Mouse (Mus musculus) liver, embryonic 12.5 days (tissue): ENCODE data around the gene Thsd7b. TPM values are rescaled to one million over a fixed set of nuclear protein-coding genes. Genes with fewer than 3 reads are reported as not detected.

Experiments
- ATAC-seq: fragments of 200-750 bp; cut with Nextera tagmentation; 2 replicates; pipeline ENCODE4 v1.8.0; 2017; ENCODE audit warnings: moderate number of reproducible peaks, mild to moderate bottlenecking, moderate library complexity
- H3K27ac ChIP-seq: fragments of 300-500 bp; sonication (generic); 2 replicates; pipeline ENCODE4 v1.5.1; 2016; ENCODE audit warnings: mild to moderate bottlenecking
- H3K27me3 ChIP-seq: fragments of 300-500 bp; sonication (generic); replicated peaks from 2 replicates; pipeline ENCODE4 v1.6.1; 2016; ENCODE audit warnings: mild to moderate bottlenecking, moderate library complexity
- H3K36me3 ChIP-seq: fragments of 300-500 bp; sonication (generic); 2 replicates; pipeline ENCODE4 v1.6.1; 2016; ENCODE audit warnings: mild to moderate bottlenecking, moderate library complexity
- H3K4me1 ChIP-seq: fragments of 300-500 bp; sonication (generic); 2 replicates; pipeline ENCODE4 v1.6.1; 2016
- H3K4me2 ChIP-seq: fragments of 300-500 bp; sonication (generic); 2 replicates; pipeline ENCODE4 v1.6.1; 2016; ENCODE audit warnings: mild to moderate bottlenecking, moderate library complexity
- H3K4me3 ChIP-seq: fragments of 300-500 bp; sonication (generic); 2 replicates; pipeline ENCODE4 v1.5.1; 2016; ENCODE audit warnings: mild to moderate bottlenecking, moderate library complexity
- H3K9ac ChIP-seq: fragments of 300-500 bp; sonication (generic); 2 replicates; pipeline ENCODE4 v1.6.1; 2016; ENCODE audit warnings: mild to moderate bottlenecking, moderate library complexity
- H3K9me3 ChIP-seq: fragments of 300-500 bp; sonication (generic); replicated peaks from 2 replicates; pipeline ENCODE4 v1.6.1; 2016; ENCODE audit warnings: mild to moderate bottlenecking, moderate library complexity
- WGBS: fragments of 180-500 bp; shearing (Covaris S2); methylation state at CpG from one replicate; pipeline ENCODE4 v1.1.7; 2016; ENCODE audit not compliant: insufficient replicate concordance; 5-methylcytosine and 5-hydroxymethylcytosine counted together
- polyA plus RNA-seq: library from polyadenylated mRNA; unstranded; fragments of >200 nt; fragmentation: Nextera tagmentation; extraction: Ambion mirVana; gene quantifications from 2 replicates; pipeline ENCODE4 v1.2.1, GENCODE M21; 2016

The Thsd7b gene
- polyA plus RNA-seq, 1 experiment from 2014 or later, result 0.26 TPM

GRCm38 (mm10) chr1:130066193-130066959 is 793.3 kb downstream of the Thsd7b start:
- no peak overlapping the region for H3K4me2 ChIP-seq
- no peak for ATAC-seq
- H3K36me3 ChIP-seq, result no peaks in the 10 kb centered on the region
- no peak overlapping the region for H3K9ac ChIP-seq
- H3K4me1 ChIP-seq, result peaks cover 8% of the 10 kb centered on the region; the same call in 1 of the 2 replicates
- no peak overlapping the region for H3K4me3 ChIP-seq
- no peak overlapping the region for H3K27ac ChIP-seq
- 57% methylated on average over 3 of the region's 3 CpGs for WGBS
- H3K27me3 ChIP-seq, result no peaks in the 10 kb centered on the region
- no peaks in the 10 kb centered on the region for H3K9me3 ChIP-seq

- H3K4me2 ChIP-seq, result no peak overlapping the region
- H3K27ac ChIP-seq, result no peak overlapping the region
- 40% methylated on average over 2 of the region's 2 CpGs for WGBS
- no peaks in the 10 kb centered on the region for H3K36me3 ChIP-seq
- H3K9ac ChIP-seq, result no peak overlapping the region
- no peaks in the 10 kb centered on the region for H3K9me3 ChIP-seq
- no peaks in the 10 kb centered on the region for H3K4me1 ChIP-seq
- no peak for ATAC-seq
- no peaks in the 10 kb centered on the region for H3K27me3 ChIP-seq
- H3K4me3 ChIP-seq, result no peak overlapping the region
Measured at GRCm38 (mm10) chr1:130083788-130084187, 810.7 kb downstream of the Thsd7b start.

DNA sequence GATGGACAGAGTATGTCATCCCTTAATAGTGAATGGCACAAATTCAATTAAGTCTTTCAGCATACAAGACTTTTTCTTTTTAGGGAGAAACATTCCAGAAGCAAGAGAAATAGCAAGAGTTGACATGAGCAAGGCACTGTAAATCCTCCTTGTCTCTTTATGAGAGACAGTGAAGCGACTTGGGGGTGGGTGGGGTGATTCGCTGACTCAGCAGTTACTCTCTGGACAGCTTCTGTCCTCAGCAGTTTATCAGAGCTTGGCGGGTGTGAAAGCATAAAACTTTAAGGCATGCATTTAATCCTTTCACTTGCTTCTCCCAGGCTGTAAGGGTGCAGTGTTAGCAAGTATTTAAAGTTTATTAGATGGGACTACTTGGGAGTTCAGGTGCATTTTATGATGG is 812.1 kb downstream of the Thsd7b start:
- ATAC-seq, result no peak
- Histone ChIP-seq H3K4me1 (no peaks in the 10 kb centered on the region), H3K4me3 (no peak overlapping the region), H3K27me3 (no peaks in the 10 kb centered on the region), H3K9ac (no peak overlapping the region), H3K27ac (no peak overlapping the region), H3K36me3 (no peaks in the 10 kb centered on the region), H3K9me3 (no peaks in the 10 kb centered on the region), H3K4me2 (no peak overlapping the region)
- 49% methylated on average over 3 of the region's 3 CpGs for WGBS

GRCm38 (mm10) chr1:130085910-130086309 is 812.8 kb downstream of the Thsd7b start:
- no peaks in the 10 kb centered on the region for H3K9me3 ChIP-seq
- no peak overlapping the region for H3K27ac ChIP-seq
- ATAC-seq, result no peak
- no peak overlapping the region for H3K9ac ChIP-seq
- no peaks in the 10 kb centered on the region for H3K36me3 ChIP-seq
- no peaks in the 10 kb centered on the region for H3K27me3 ChIP-seq
- no peak overlapping the region for H3K4me2 ChIP-seq
- H3K4me3 ChIP-seq, result no peak overlapping the region
- WGBS, result 77% methylated on average over 2 of the region's 2 CpGs
- no peaks in the 10 kb centered on the region for H3K4me1 ChIP-seq

DNA sequence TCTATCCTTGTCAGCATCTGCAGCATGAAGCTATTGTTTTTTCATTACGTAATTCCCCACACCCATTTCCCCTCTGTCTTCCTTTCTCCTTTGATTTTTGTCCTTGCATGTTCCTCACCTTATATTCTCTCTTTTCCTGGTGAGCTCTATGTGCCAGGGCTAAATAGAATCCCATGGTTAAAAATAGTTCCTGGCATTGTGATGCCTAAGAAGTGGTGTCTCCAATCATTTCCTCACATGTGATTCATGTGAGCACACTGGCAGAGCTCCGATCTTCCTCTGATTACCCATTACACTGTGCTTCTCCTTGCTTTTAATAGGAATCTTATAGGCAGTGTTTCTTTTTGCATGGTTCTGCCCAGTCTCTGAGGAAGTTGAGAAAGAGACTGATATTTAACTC is 826.1 kb downstream of the Thsd7b start:
- no peaks in the 10 kb centered on the region for H3K4me1 ChIP-seq
- H3K4me2 ChIP-seq, result no peak overlapping the region
- H3K9ac ChIP-seq, result no peak overlapping the region
- no peaks in the 10 kb centered on the region for H3K9me3 ChIP-seq
- no peaks in the 10 kb centered on the region for H3K36me3 ChIP-seq
- H3K27ac ChIP-seq, result no peak overlapping the region
- no peak for ATAC-seq
- H3K4me3 ChIP-seq, result no peak overlapping the region
- 53% methylated on average over 2 of the region's 2 CpGs for WGBS
- H3K27me3 ChIP-seq, result no peaks in the 10 kb centered on the region

DNA sequence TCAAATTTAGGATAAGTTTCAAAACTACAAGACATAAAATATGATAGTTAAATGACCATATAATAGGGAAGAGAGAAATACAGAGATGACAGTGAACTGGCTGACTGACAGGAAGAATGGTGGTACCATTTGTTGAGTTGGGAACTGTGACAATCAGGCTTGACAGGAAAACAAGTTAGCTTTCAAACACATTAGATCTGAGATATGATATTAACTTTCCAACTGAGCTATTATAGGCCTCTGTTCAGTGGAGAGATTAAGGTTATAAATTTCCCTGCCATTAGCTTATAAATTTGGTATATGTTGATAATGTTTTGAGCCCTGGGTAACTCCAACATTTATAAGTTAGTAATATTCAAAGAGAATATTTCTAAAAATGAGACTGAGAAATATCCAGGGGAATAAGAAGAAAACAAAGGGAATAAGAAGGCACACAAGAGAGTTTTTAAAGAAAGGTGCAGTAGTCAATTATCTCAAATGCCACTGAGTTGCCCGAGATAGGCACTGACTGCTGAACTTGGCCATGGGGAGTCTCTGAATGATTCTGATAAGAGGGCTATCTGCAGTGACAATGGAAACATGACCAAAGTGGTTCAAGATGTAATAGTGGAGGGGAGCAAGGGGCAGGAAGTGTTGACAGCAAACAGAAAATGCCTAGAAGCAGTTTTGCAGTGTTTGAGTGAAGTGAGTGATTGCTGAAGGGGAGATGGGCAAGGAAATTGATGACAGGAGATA is 839.6 kb downstream of the Thsd7b start:
- Histone ChIP-seq H3K4me2 (peak overlapping the region; percentile 38; the same call in 1 of the 2 replicates), H3K9me3 (no peaks in the 10 kb centered on the region), H3K36me3 (no peaks in the 10 kb centered on the region), H3K27me3 (no peaks in the 10 kb centered on the region), H3K27ac (peak overlapping the region; percentile 51), H3K4me3 (no peak overlapping the region), H3K9ac (no peak overlapping the region), H3K4me1 (peaks cover 26% of the 10 kb centered on the region)
- WGBS, result 13% methylated on average over 1 of the region's 1 CpGs
- peak; percentile 99 for ATAC-seq

DNA sequence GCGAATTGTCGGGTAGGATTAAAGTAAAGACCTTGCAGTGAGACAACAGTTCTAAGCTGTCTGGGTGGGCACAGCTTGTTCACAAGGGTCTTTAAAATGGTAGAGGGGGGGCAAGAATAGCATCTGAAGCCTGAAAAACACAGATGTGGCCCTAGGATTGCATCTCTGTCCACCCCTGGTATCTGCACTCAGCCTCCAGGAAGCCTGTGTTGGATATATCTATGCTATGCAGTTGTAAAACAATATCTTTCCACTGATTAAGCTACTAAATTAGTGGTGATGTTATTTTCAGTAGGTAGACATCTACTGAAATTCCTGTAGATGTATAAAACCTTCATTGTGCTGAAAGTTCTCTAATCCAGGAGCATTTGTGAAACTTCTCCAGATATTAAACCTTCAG is 840.4 kb downstream of the Thsd7b start:
- Histone ChIP-seq H3K4me1 (peaks cover 26% of the 10 kb centered on the region), H3K27me3 (no peaks in the 10 kb centered on the region), H3K27ac (peak overlapping the region; percentile 51; the same call in 1 of the 2 replicates), H3K9ac (no peak overlapping the region), H3K4me2 (peak overlapping the region; percentile 38; the same call in 1 of the 2 replicates), H3K4me3 (no peak overlapping the region), H3K9me3 (no peaks in the 10 kb centered on the region), H3K36me3 (no peaks in the 10 kb centered on the region)
- WGBS, result 73% methylated on average over 2 of the region's 2 CpGs
- ATAC-seq, result peak; percentile 78

DNA sequence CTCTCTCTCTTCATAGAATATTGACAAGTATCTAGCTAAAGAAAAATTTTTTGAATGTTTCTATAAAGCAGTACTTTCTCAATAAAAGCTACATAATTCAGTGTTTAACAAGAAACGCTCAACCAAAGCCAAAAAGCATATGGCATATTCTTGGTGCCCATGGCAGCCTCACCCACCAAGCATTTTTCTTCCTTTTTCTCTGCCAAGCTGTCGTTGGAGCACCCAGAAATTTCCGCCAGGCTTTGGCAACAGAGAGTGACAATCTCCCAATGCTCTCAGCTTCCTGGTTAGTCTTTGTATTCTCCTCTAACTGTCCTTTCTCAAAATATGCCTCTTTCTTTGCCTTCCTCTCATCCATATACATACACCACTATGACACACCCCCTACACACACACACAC is 857.8 kb downstream of the Thsd7b start:
- Histone ChIP-seq H3K9ac (no peak overlapping the region), H3K4me1 (no peaks in the 10 kb centered on the region), H3K9me3 (no peaks in the 10 kb centered on the region), H3K4me2 (no peak overlapping the region), H3K27me3 (no peaks in the 10 kb centered on the region), H3K36me3 (no peaks in the 10 kb centered on the region), H3K27ac (no peak overlapping the region), H3K4me3 (no peak overlapping the region)
- ATAC-seq, result no peak
- WGBS, result 74% methylated on average over 3 of the region's 3 CpGs

GRCm38 (mm10) chr1:130166187-130166586 is 893.1 kb downstream of the Thsd7b start:
- H3K36me3 ChIP-seq, result no peaks in the 10 kb centered on the region
- no peak overlapping the region for H3K4me3 ChIP-seq
- no peak overlapping the region for H3K9ac ChIP-seq
- no peak for ATAC-seq
- no peaks in the 10 kb centered on the region for H3K27me3 ChIP-seq
- H3K4me1 ChIP-seq, result no peaks in the 10 kb centered on the region
- no peak overlapping the region for H3K4me2 ChIP-seq
- no peak overlapping the region for H3K27ac ChIP-seq
- H3K9me3 ChIP-seq, result no peaks in the 10 kb centered on the region

GRCm38 (mm10) chr1:130167260-130167659 is 894.2 kb downstream of the Thsd7b start:
- WGBS, result 36% methylated on average over 2 of the region's 2 CpGs
- Histone ChIP-seq H3K9ac (no peak overlapping the region), H3K36me3 (no peaks in the 10 kb centered on the region), H3K27ac (no peak overlapping the region), H3K4me3 (no peak overlapping the region), H3K4me1 (no peaks in the 10 kb centered on the region), H3K9me3 (no peaks in the 10 kb centered on the region), H3K4me2 (no peak overlapping the region), H3K27me3 (no peaks in the 10 kb centered on the region)
- ATAC-seq, result no peak

DNA sequence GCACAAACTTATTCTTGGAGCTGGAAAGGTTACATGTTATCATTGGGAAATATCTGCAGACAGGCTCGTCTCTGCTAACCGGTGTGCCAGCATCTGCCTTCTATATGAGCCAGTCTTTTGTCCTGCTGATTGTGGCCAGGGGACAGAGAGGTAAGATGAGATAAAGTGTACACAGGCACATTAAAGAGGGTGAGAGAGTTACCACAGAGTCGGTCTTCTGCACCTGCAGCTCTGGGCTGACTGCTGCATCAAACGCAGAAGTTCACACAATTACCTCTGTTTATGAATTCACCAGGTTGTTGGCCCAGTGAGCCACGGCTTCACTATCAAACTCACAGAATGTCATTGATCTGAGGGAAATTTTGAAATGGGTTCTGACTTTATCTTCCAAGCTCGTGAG is 896.8 kb downstream of the Thsd7b start:
- H3K27me3 ChIP-seq, result no peaks in the 10 kb centered on the region
- WGBS, result 48% methylated on average over 6 of the region's 6 CpGs
- no peak overlapping the region for H3K27ac ChIP-seq
- no peaks in the 10 kb centered on the region for H3K9me3 ChIP-seq
- no peak overlapping the region for H3K4me3 ChIP-seq
- no peak overlapping the region for H3K9ac ChIP-seq
- H3K4me2 ChIP-seq, result no peak overlapping the region
- no peak for ATAC-seq
- H3K36me3 ChIP-seq, result no peaks in the 10 kb centered on the region
- no peaks in the 10 kb centered on the region for H3K4me1 ChIP-seq

- Histone ChIP-seq H3K27me3 (no peaks in the 10 kb centered on the region), H3K4me3 (no peak overlapping the region), H3K9me3 (no peaks in the 10 kb centered on the region), H3K9ac (no peak overlapping the region), H3K4me1 (no peaks in the 10 kb centered on the region), H3K27ac (no peak overlapping the region), H3K4me2 (no peak overlapping the region), H3K36me3 (no peaks in the 10 kb centered on the region)
- 76% methylated on average over 1 of the region's 1 CpGs for WGBS
- ATAC-seq, result no peak
Measured at GRCm38 (mm10) chr1:130170290-130170689, 897.2 kb downstream of the Thsd7b start.
